Mouse (Mus musculus): ENCODE measurements around the gene Cep85l. TPM values are rescaled to one million over a fixed set of nuclear protein-coding genes. Genes with fewer than 3 reads are reported as not detected.

Cep85l gene
- total RNA-seq (2014; rRNA removed) = 14.3 and 15.2 TPM in 2 replicates
- 4.3 and 6.0 TPM in 2 replicates for polyA plus RNA-seq (2015; fragmentation: Nextera tagmentation; extraction: Ambion mirVana)

DNA sequence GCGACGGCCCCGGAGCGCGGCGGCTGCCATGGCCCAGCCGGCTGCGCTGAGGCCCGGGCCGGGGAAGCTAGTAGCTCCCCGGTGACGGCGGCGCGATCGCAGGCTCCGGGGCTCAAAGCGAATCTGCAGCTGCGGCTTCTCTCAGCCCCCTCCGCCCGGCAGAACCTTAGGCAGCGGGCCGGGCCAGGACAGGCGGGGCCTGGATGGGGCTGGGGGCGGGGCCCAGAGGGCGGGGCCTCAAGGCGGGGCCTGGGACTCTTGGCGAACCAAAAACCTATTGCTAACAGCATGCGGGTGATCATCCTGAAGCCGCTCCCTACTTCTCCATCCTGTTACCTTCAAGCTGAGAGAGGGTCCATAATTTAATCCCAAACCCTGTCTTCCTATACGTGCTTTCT is at the start of gene Cep85l:
TSS of gene Cep85l (minus strand) at position 239 of the 398 bp plus-strand sequence.
- DNase-seq (ENCODE audit: low spot score) (peak; percentile 95), ATAC-seq (ENCODE audit: low FRiP score) (peak; percentile 97)
- Histone ChIP-seq H3K27me3 (ENCODE audit: insufficient read depth, low read length) (no peaks in the 10 kb centered on the region), H3K4me3 (ENCODE audit: low read depth, low read length) (peak within 1 kb of the TSS; percentile 95), H3K36me3 (ENCODE audit: insufficient read depth, low read length) (no peaks in the 10 kb centered on the region), H3K27ac (ENCODE audit: low read depth, low read length) (peak within 1 kb of the TSS; percentile 94), H3K9ac (replicated peaks; ENCODE audit: low read length, poor library complexity, severe bottlenecking) (peak within 1 kb of the TSS; percentile 99), H3K4me2 (ENCODE audit: low read depth, low read length, poor library complexity, severe bottlenecking) (peak within 1 kb of the TSS; percentile 64), H3K9me3 (ENCODE audit: low read length) (no peaks in the 10 kb centered on the region), H3K4me1 (ENCODE audit: insufficient read depth, low read length) (peaks cover 7% of the 10 kb centered on the region; the same call in 1 of the 2 replicates)
- under 1% methylated on average over 26 of the region's 31 CpGs for WGBS
- no peak for TF ChIP-seq CTCF (IDR thresholded peaks at IDR 0.05)

DNA sequence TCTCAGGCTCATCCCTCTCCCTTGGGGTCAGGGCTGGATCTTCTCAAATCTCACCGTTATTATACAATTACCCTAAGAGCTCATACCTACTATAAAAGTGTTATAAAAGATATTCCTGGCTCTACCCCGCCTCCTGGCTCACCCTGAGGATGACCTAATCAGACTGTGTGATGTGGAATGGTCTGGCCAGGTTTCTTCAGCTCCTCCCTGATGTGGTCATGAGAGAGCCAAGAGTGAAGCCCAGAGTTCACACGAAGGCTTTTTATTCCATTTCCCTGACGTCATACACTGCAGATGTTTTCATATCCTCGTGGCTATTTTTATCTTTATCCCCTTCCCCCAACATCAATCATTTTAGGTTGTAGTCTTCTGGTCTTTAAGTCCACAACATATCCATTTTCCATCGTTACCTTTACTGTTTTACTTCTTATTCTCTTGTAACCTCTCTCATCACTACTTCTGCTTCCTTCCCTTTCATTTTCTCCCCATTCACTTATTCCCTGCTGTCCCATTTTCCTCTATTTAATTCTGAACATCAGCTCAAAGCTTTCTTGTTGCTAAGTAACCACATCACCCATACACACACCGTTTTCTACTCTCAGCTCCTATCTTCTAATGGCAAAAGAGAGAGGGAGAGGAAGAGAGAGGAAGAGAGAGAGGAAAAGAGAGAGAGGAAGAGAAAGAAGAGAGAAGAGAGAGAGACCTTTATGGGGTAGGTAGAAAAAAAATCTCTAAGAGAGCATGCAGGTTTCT is 49.1 kb upstream of the Cep85l start:
- no peaks in the 10 kb centered on the region for H3K9me3 ChIP-seq (ENCODE audit: low read length)
- peaks cover 6% of the 10 kb centered on the region; the same call in 1 of the 2 replicates for H3K4me1 ChIP-seq (ENCODE audit: insufficient read depth, low read length)
- no peak overlapping the region for H3K9ac ChIP-seq (replicated peaks; ENCODE audit: low read length, poor library complexity, severe bottlenecking)
- 58% methylated on average over 7 of the region's 7 CpGs for WGBS
- peak overlapping the region; percentile 34; the same call in 1 of the 2 replicates for H3K27ac ChIP-seq (ENCODE audit: low read depth, low read length)
- no peak overlapping the region for H3K4me3 ChIP-seq (ENCODE audit: low read depth, low read length)
- H3K27me3 ChIP-seq (ENCODE audit: insufficient read depth, low read length) = no peaks in the 10 kb centered on the region
- ATAC-seq (ENCODE audit: low FRiP score) = no peak
- no peak for TF ChIP-seq CTCF (IDR thresholded peaks at IDR 0.05)
- no peak for DNase-seq (ENCODE audit: low spot score)
- no peaks in the 10 kb centered on the region for H3K36me3 ChIP-seq (ENCODE audit: insufficient read depth, low read length)
- no peak overlapping the region for H3K4me2 ChIP-seq (ENCODE audit: low read depth, low read length, poor library complexity, severe bottlenecking)

DNA sequence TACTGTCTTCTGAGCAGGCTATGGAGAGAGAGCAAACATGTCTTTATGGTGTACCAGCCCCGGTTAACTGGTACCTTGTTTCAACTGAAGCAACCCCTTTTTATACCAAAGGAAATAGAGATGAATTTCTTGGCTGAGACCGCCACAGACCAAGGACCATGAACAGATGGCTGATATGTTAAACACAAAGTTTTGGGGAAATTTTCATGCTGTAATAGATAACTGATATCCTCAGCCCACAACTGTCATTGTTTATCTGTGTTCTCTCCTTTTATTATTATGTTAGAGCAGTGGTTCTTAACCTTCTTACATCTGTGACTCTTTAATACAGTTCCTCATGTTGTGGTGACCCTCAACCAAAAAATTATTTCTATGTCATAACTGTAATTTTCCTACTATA is 46.8 kb upstream of the Cep85l start:
- ATAC-seq (ENCODE audit: low FRiP score) = no peak
- Histone ChIP-seq H3K27ac (ENCODE audit: low read depth, low read length) (no peak overlapping the region), H3K9ac (replicated peaks; ENCODE audit: low read length, poor library complexity, severe bottlenecking) (no peak overlapping the region), H3K9me3 (ENCODE audit: low read length) (no peaks in the 10 kb centered on the region), H3K27me3 (ENCODE audit: insufficient read depth, low read length) (no peaks in the 10 kb centered on the region), H3K4me2 (ENCODE audit: low read depth, low read length, poor library complexity, severe bottlenecking) (no peak overlapping the region), H3K4me3 (ENCODE audit: low read depth, low read length) (no peak overlapping the region), H3K4me1 (ENCODE audit: insufficient read depth, low read length) (peaks cover 6% of the 10 kb centered on the region; the same call in 1 of the 2 replicates), H3K36me3 (ENCODE audit: insufficient read depth, low read length) (no peaks in the 10 kb centered on the region)
- TF ChIP-seq CTCF (IDR thresholded peaks at IDR 0.05) = no peak
- WGBS = 100% methylated on average over 2 of the region's 2 CpGs
- no peak for DNase-seq (ENCODE audit: low spot score)

DNA sequence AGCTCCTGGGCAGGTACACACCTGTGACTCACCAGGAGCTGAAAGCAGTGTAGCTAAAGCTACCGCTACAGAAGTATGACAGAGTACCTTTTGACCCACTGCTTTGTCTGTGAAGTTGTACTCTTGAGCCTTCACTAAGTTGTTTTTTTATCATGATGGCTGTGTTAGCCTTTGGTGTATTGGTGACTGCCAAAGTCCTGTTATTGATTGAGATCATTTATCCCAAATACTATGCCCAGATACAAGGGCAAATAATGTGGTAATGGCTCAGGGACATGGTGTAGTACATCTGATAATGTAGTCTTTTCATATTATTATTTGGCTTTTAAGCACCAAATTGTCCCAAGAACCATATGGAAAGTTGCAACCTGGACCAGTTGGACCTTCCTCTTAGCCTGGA is 43.3 kb upstream of the Cep85l start:
- DNase-seq (ENCODE audit: low spot score) = no peak
- Histone ChIP-seq H3K9me3 (ENCODE audit: low read length) (no peaks in the 10 kb centered on the region), H3K9ac (replicated peaks; ENCODE audit: low read length, poor library complexity, severe bottlenecking) (no peak overlapping the region), H3K4me3 (ENCODE audit: low read depth, low read length) (no peak overlapping the region), H3K27me3 (ENCODE audit: insufficient read depth, low read length) (no peaks in the 10 kb centered on the region), H3K36me3 (ENCODE audit: insufficient read depth, low read length) (no peaks in the 10 kb centered on the region), H3K4me1 (ENCODE audit: insufficient read depth, low read length) (no peaks in the 10 kb centered on the region), H3K27ac (ENCODE audit: low read depth, low read length) (no peak overlapping the region), H3K4me2 (ENCODE audit: low read depth, low read length, poor library complexity, severe bottlenecking) (no peak overlapping the region)
- no peak for ATAC-seq (ENCODE audit: low FRiP score)
- WGBS = 100% methylated on average over 1 of the region's 1 CpGs
- no peak for TF ChIP-seq CTCF (IDR thresholded peaks at IDR 0.05)

DNA sequence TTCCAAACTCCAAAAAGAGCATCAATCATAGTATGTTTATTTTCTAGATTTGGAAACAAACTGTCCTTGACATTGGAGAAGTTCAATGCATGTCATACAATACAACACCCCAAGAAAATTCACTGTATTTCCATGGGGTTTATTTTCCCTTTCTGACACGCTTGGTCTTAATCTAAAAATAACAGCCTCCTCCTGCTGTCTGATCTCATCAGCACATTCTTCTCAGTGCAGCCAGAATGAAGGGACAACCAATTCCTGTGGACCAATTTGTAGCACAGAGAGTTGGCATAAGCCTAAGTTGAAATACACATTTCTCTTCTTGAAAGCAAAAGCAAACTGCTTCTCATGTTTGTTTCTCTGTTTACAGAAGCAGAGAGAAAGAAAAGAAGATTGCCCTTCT is 42.5 kb upstream of the Cep85l start:
- Histone ChIP-seq H3K9ac (replicated peaks; ENCODE audit: low read length, poor library complexity, severe bottlenecking) (no peak overlapping the region), H3K27ac (ENCODE audit: low read depth, low read length) (no peak overlapping the region), H3K4me3 (ENCODE audit: low read depth, low read length) (no peak overlapping the region), H3K9me3 (ENCODE audit: low read length) (no peaks in the 10 kb centered on the region), H3K4me1 (ENCODE audit: insufficient read depth, low read length) (no peaks in the 10 kb centered on the region), H3K4me2 (ENCODE audit: low read depth, low read length, poor library complexity, severe bottlenecking) (no peak overlapping the region), H3K36me3 (ENCODE audit: insufficient read depth, low read length) (no peaks in the 10 kb centered on the region), H3K27me3 (ENCODE audit: insufficient read depth, low read length) (no peaks in the 10 kb centered on the region)
- 74% methylated on average over 1 of the region's 1 CpGs for WGBS
- no peak for DNase-seq (ENCODE audit: low spot score)
- ATAC-seq (ENCODE audit: low FRiP score) = no peak
- no peak for TF ChIP-seq CTCF (IDR thresholded peaks at IDR 0.05)

DNA sequence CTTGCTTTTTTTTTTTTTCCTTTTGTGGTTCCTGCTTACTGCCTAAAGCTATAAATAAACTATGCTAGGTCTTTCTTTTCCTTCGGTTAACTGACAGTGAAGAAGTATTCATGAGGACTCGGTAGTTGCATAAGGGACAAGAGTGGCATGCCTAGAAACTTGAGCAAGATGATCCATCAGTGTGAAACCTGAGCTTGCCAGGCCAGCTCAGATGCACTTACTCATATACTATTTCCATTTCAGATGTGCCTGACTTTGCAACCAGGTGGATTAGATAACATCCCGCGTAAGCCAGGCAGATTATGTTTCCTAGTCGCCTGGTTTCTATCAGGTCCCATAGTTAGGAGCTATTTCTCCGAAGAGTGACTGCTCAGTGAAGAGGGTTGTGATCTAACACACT is 41.9 kb upstream of the Cep85l start:
- Histone ChIP-seq H3K27ac (ENCODE audit: low read depth, low read length) (no peak overlapping the region), H3K4me3 (ENCODE audit: low read depth, low read length) (no peak overlapping the region), H3K9ac (replicated peaks; ENCODE audit: low read length, poor library complexity, severe bottlenecking) (no peak overlapping the region), H3K4me1 (ENCODE audit: insufficient read depth, low read length) (no peaks in the 10 kb centered on the region), H3K9me3 (ENCODE audit: low read length) (no peaks in the 10 kb centered on the region), H3K27me3 (ENCODE audit: insufficient read depth, low read length) (no peaks in the 10 kb centered on the region), H3K4me2 (ENCODE audit: low read depth, low read length, poor library complexity, severe bottlenecking) (no peak overlapping the region), H3K36me3 (ENCODE audit: insufficient read depth, low read length) (no peaks in the 10 kb centered on the region)
- ATAC-seq (ENCODE audit: low FRiP score) = no peak
- no peak for TF ChIP-seq CTCF (IDR thresholded peaks at IDR 0.05)
- 90% methylated on average over 6 of the region's 6 CpGs for WGBS
- no peak for DNase-seq (ENCODE audit: low spot score)

Measured in midbrain, postnatal 0 days (tissue).